Mouse (Mus musculus) stomach, embryonic 14.5 days (tissue): ENCODE data around the gene Bcl9l. TPM values are rescaled to one million over a fixed set of nuclear protein-coding genes. Genes with fewer than 3 reads are reported as not detected.

Experiments
- ATAC-seq: fragments of 200-750 bp; cut with Nextera tagmentation; 2 replicates; pipeline ENCODE4 v1.8.0; 2017; ENCODE audit warnings: low read depth, moderate TSS enrichment; ENCODE audit not compliant: insufficient number of reproducible peaks, insufficient read depth, low FRiP score
- H3K27ac ChIP-seq: fragments of 300-500 bp; sonication (generic); 2 replicates; pipeline ENCODE4 v1.5.1; 2014; ENCODE audit warnings: mild to moderate bottlenecking, low read length, moderate library complexity, mixed read lengths
- H3K27me3 ChIP-seq: fragments of 300-500 bp; sonication (generic); 2 replicates; pipeline ENCODE4 v1.6.1; 2014; ENCODE audit warnings: low read length, control low read depth, mixed read lengths; ENCODE audit not compliant: control insufficient read depth, insufficient read depth
- H3K36me3 ChIP-seq: fragments of 300-500 bp; sonication (generic); 2 replicates; pipeline ENCODE4 v1.6.1; 2014; ENCODE audit warnings: mild to moderate bottlenecking, control low read depth, low read length, moderate library complexity, mixed read lengths; ENCODE audit not compliant: control insufficient read depth, insufficient read depth
- H3K4me1 ChIP-seq: fragments of 300-500 bp; sonication (generic); 2 replicates; pipeline ENCODE4 v1.6.1; 2014; ENCODE audit warnings: low read length, control low read depth, mixed read lengths; ENCODE audit not compliant: control insufficient read depth, insufficient read depth
- H3K4me2 ChIP-seq: fragments of 300-500 bp; sonication (generic); replicated peaks from 2 replicates; pipeline ENCODE4 v1.6.1; 2014; ENCODE audit warnings: low read depth, low read length, control low read depth
- H3K4me3 ChIP-seq: fragments of 300-500 bp; sonication (generic); 2 replicates; pipeline ENCODE4 v1.5.1; 2014; ENCODE audit warnings: low read depth, low read length, control low read depth
- H3K9ac ChIP-seq: fragments of 300-500 bp; sonication (generic); replicated peaks from 2 replicates; pipeline ENCODE4 v1.6.1; 2014; ENCODE audit warnings: low read depth, mild to moderate bottlenecking, control low read depth, low read length, moderate library complexity, mixed read lengths
- H3K9me3 ChIP-seq: fragments of 300-500 bp; sonication (generic); 2 replicates; pipeline ENCODE4 v1.6.1; 2016; ENCODE audit warnings: low read depth, low read length, control low read depth; ENCODE audit not compliant: control insufficient read depth
- WGBS: fragments of 180-500 bp; shearing (Covaris S2); extraction: QIAGEN DNeasy Blood & Tissue Kit; methylation state at CpG from one replicate; pipeline ENCODE4 v1.1.7; 2014; 5-methylcytosine and 5-hydroxymethylcytosine counted together
- polyA plus RNA-seq: library from polyadenylated mRNA; unstranded; fragments of >200 nt; fragmentation: Nextera tagmentation; extraction: Ambion mirVana; gene quantifications from 2 replicates; pipeline ENCODE4 v1.2.1, GENCODE M21; 2014

The Bcl9l gene
- polyA plus RNA-seq, 1 experiment from 2014 or later: 16.3 TPM

GRCm38 (mm10) chr9:44515891-44516290 is 33.3 kb downstream of the Bcl9l start:
- Histone ChIP-seq H3K27me3 (no peaks in the 10 kb centered on the region), H3K9ac (no peak overlapping the region), H3K9me3 (no peaks in the 10 kb centered on the region), H3K4me2 (peak overlapping the region; percentile 22; the same call in 1 of the 2 replicates), H3K4me1 (peaks cover 12% of the 10 kb centered on the region; the same call in 1 of the 2 replicates), H3K27ac (peak overlapping the region; percentile 63; the same call in 1 of the 2 replicates), H3K36me3 (no peaks in the 10 kb centered on the region), H3K4me3 (no peak overlapping the region)
- ATAC-seq: no peak
- 81% methylated on average over 5 of the region's 5 CpGs for WGBS

DNA sequence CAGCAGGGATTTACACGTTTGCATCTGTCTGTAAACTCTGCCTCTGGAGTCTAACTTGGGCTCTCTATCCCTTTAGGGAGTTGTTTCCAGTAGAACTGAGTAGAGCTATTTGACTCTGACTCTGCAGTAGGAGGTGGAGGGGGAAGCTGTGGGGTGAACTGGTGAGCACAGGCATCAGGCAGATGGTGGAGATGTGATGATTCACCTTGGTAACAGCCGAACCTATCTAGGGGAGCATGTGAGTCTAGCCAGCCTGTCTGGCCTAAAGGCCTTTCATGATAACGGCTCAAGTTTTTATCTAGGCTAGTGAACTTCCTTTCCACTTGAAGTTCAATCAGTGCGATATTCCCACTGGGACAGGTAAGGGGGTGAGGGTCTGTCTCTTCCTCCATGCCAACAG is 34.7 kb downstream of the Bcl9l start:
- Histone ChIP-seq H3K27me3 (no peaks in the 10 kb centered on the region), H3K4me2 (no peak overlapping the region), H3K27ac (no peak overlapping the region), H3K9me3 (no peaks in the 10 kb centered on the region), H3K9ac (no peak overlapping the region), H3K4me3 (no peak overlapping the region), H3K36me3 (no peaks in the 10 kb centered on the region), H3K4me1 (0 out of 2 replicates have a peak, but pooled peaks cover 4% of the 10 kb centered on the region)
- ATAC-seq: no peak
- WGBS: 66% methylated on average over 4 of the region's 4 CpGs

GRCm38 (mm10) chr9:44518068-44518467 is 35.4 kb downstream of the Bcl9l start:
- Histone ChIP-seq H3K4me3 (no peak overlapping the region), H3K9me3 (no peaks in the 10 kb centered on the region), H3K36me3 (no peaks in the 10 kb centered on the region), H3K27me3 (no peaks in the 10 kb centered on the region), H3K9ac (no peak overlapping the region), H3K4me1 (0 out of 2 replicates have a peak, but pooled peaks cover 4% of the 10 kb centered on the region), H3K4me2 (no peak overlapping the region), H3K27ac (no peak overlapping the region)
- ATAC-seq: no peak
- 54% methylated on average over 7 of the region's 7 CpGs for WGBS

DNA sequence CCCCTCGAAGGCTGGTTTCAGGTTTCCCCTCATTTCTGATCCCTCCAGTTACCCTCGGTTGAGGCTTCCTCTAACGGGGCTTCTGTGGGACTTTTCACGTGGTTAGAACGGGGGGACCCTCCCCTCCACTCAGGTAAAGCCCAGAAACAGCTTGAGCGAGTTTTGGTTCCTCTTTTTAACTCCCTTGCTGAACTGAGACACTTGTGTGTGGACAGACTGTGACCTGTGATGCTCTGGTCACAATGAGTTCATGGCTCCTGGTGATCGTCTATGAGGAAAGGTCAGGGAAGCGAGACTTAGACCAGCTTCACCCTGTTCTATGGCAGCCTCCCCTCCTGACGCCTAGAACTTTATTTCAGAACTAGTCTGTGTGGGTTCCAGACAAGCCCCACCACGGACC is 39.3 kb downstream of the Bcl9l start:
- Histone ChIP-seq H3K4me3 (no peak overlapping the region), H3K9me3 (no peaks in the 10 kb centered on the region), H3K27ac (no peak overlapping the region), H3K9ac (no peak overlapping the region), H3K4me2 (no peak overlapping the region), H3K4me1 (no peaks in the 10 kb centered on the region), H3K27me3 (no peaks in the 10 kb centered on the region), H3K36me3 (no peaks in the 10 kb centered on the region)
- ATAC-seq: no peak
- WGBS: 76% methylated on average over 10 of the region's 10 CpGs

DNA sequence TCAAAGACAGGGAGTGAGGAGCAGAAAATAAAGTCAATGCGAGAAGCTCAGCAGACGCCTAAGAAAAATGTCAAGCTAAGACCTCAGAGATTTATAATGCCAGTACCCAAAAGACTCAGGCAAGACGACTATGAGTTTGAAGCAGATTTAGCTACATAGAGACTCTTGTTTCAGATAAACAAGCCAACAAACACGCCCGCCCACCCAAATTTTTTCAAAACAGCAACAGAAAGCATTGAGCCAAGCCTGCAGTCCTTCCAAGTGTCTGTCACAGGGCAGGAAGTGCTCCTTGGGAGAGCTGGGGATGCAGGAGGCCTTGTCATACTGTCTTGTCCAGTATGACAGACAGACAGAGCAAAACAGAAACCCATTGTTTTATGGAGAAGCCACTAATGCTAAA is 41.1 kb downstream of the Bcl9l start:
- H3K36me3 ChIP-seq: no peaks in the 10 kb centered on the region
- no peak overlapping the region for H3K4me3 ChIP-seq
- 71% methylated on average over 5 of the region's 5 CpGs for WGBS
- no peak overlapping the region for H3K4me2 ChIP-seq
- H3K27ac ChIP-seq: no peak overlapping the region
- no peak for ATAC-seq
- no peaks in the 10 kb centered on the region for H3K4me1 ChIP-seq
- H3K27me3 ChIP-seq: no peaks in the 10 kb centered on the region
- H3K9ac ChIP-seq: no peak overlapping the region
- H3K9me3 ChIP-seq: no peaks in the 10 kb centered on the region

DNA sequence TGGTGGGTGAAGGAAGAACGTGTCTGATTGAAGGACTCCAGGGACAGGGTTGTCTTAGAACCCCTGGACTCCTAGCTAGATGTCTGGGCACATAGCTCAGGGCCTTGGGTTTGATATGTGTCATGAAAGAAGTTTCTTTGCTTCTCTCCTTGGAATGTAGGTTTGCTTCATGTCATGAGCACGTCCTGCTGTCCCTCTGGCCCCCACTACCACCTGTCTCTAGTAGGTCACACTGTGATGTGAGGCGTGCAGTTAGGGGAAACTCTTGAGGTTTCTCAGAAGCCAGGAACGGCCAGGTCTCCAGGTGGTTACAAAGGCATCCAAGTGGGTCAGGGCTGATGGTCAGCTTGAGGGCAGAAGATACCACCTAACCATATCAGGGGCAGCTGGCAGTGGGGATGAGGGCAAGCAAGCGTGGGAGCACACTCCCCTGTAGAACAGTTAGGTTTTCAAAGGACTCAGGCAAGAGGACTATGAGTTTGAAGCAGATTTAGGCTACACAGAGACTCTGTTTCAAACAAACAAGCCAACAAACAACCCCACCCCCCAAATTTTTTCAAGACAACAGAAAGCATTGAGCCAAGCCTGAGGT is 41.7 kb downstream of the Bcl9l start:
- WGBS: 70% methylated on average over 5 of the region's 5 CpGs
- H3K4me1 ChIP-seq: no peaks in the 10 kb centered on the region
- H3K27ac ChIP-seq: no peak overlapping the region
- no peak for ATAC-seq
- no peak overlapping the region for H3K9ac ChIP-seq
- no peaks in the 10 kb centered on the region for H3K9me3 ChIP-seq
- no peak overlapping the region for H3K4me3 ChIP-seq
- no peak overlapping the region for H3K4me2 ChIP-seq
- H3K27me3 ChIP-seq: no peaks in the 10 kb centered on the region
- no peaks in the 10 kb centered on the region for H3K36me3 ChIP-seq

DNA sequence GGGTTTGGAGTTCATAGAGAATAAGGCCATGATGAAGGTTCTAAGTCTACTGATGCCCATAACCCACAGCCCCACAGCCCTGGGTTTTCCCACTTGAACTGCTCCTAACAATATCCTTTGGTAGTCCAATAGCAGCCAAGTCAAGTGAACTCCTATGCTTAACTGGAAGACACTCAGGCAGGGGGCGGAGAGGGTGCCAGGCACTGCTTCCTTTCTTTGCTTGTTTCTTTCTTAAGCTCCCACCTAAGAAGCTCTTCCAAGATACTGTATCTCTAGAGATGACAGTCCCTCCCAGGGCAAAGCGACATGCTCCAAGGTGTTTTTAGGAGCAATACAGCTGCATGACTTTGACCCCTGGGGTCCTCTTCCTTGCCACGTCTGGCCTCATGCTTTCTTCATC is 42.4 kb downstream of the Bcl9l start:
- H3K36me3 ChIP-seq: no peaks in the 10 kb centered on the region
- H3K9me3 ChIP-seq: no peaks in the 10 kb centered on the region
- no peak for ATAC-seq
- no peak overlapping the region for H3K27ac ChIP-seq
- H3K4me3 ChIP-seq: no peak overlapping the region
- 71% methylated on average over 3 of the region's 3 CpGs for WGBS
- no peaks in the 10 kb centered on the region for H3K4me1 ChIP-seq
- H3K9ac ChIP-seq: no peak overlapping the region
- no peaks in the 10 kb centered on the region for H3K27me3 ChIP-seq
- H3K4me2 ChIP-seq: no peak overlapping the region

GRCm38 (mm10) chr9:44525589-44525988 is 43.0 kb downstream of the Bcl9l start:
- no peak overlapping the region for H3K4me2 ChIP-seq
- no peak overlapping the region for H3K9ac ChIP-seq
- no peaks in the 10 kb centered on the region for H3K4me1 ChIP-seq
- no peaks in the 10 kb centered on the region for H3K27me3 ChIP-seq
- ATAC-seq: no peak
- 87% methylated on average over 8 of the region's 8 CpGs for WGBS
- no peak overlapping the region for H3K27ac ChIP-seq
- no peaks in the 10 kb centered on the region for H3K36me3 ChIP-seq
- H3K4me3 ChIP-seq: no peak overlapping the region
- no peaks in the 10 kb centered on the region for H3K9me3 ChIP-seq
